Mouse (Mus musculus): ENCODE measurements around the gene Nos3.
A peak's percentile ranks its signal among the peaks of the same experiment; 100 is the strongest.
"Not testable (repeated sequence)": the region's sequence is repeated elsewhere in the genome, so short reads cannot be mapped to it uniquely, and the experiment has no call there.

Gene Nos3

DNA sequence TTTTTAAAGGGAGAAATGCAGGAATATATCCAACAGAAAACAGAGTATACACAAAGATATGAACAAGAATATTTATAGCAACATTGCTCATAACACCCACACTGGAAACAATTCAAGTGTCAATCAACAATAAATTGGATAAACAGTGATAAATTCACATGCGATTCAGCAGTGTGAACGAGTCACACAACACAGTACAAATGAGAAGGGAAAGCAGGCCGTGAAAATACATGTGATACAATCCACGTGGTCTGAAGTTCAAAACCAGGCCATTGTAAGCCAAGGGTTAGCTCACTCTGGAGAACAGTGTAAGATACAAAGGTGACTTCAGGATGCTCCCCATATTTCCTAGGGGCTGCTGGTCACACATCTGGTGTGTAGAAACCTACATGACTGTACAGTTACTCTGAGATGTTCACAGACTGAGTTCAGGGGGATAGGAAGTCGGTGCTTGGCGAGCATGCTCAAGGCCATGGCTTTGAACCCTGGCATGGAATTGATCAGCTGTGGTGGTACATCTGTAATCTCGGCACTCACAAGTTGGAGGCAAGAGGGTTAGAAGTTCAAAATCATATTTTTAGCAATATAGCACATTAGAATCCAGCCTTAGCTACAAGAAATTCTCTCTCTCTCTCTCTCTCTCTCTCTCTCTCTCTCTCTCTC is 10.2 kb downstream of the Nos3 start:
- DNase-seq (ENCODE audit: low spot score) = no peak

DNA sequence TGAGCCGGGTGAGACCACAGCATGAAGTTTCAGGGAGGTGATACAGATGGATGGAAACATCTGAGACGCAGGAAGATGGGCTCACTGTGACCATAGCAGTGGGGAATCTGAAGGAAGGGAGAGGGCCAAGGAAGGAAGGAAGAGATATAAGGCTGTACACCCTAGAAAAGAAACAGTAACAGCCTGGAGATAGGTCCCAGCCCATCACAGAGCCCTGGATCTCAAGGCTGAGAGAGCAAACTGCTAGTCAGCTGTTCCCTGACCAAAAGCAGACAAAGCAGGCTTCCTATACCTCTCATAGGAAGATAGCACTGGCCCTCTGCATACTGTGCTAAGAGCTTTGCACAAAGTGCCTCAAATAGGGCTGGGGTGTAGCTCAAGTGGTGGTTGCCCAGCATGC is 14.1 kb downstream of the Nos3 start:
- DNase-seq (ENCODE audit: low spot score) = no peak

DNA sequence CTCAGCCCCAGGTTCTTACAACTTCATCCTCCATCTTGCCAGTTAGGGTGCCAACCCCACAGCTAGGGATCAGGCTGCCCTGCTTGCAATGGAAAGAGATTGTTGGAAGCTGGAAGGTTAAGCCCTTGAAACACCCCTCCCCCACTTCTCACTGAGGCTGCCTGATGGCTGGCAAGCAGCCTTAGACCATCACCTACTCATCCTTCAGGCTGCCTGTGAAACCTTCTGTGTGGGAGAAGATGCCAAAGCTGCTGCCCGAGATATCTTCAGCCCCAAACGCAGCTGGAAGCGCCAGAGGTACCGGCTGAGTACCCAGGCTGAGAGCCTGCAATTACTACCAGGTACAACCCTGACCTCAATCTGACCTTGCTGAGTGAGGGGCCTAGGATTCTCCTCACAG is 14.9 kb downstream of the Nos3 start:
- DNase-seq (ENCODE audit: low spot score) = no peak

DNA sequence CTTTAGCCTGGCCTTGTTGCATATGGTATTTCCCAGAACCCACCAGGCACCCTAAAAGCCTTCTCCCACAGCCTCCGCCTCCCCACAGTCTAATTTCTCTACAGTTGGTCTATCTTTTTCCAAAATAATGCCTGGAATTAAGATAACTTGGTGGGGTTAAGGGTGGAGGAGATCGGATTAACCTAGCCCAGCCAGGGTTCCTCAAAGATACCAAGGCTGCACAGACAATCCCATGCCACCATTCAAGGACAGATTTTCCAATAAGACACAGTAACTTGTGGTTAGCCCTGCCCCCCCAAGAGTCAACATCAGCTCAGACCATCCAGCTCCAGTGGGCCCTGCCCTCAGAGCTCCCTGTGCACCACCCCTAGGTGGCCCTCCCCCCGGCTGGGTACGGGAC is 15.9 kb downstream of the Nos3 start:
- DNase-seq (ENCODE audit: low spot score) = no peak

DNA sequence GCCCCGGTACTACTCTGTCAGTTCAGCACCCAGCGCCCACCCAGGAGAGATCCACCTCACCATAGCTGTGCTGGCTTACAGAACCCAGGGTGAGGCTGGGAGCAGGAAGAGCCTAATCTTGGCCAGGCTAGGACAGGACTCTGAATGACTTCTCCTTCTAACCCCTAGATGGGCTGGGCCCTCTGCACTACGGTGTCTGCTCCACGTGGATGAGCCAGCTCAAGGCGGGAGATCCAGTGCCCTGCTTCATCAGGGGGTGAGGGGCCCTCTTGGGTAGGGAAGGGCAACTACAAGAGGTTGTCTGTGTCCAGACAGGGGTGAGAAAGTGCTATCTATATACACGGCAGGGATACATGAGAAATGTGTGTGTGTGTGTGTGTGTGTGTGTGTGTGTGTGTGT is 16.9 kb downstream of the Nos3 start:
- no peak for DNase-seq (ENCODE audit: low spot score)

DNA sequence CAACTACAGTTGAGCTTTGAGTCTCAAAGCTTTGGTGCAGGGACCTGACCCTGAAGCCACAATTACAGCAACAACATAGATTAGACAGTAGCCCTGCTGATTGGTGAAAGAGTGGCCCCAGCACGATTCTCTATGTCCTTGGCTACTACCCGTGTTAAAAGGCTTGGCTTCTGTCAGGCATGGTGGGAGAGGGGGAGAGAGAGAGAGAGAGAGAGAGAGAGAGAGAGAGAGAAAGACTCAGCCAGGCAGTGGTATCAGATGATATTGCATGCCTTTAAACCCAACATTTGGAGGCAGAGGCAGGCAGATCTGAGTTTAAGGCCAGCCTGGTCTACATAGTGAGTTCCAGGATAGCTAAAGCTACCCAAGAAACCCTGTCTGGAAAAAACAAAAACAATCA is 17.4 kb downstream of the Nos3 start:
- no peak for DNase-seq (ENCODE audit: low spot score)

DNA sequence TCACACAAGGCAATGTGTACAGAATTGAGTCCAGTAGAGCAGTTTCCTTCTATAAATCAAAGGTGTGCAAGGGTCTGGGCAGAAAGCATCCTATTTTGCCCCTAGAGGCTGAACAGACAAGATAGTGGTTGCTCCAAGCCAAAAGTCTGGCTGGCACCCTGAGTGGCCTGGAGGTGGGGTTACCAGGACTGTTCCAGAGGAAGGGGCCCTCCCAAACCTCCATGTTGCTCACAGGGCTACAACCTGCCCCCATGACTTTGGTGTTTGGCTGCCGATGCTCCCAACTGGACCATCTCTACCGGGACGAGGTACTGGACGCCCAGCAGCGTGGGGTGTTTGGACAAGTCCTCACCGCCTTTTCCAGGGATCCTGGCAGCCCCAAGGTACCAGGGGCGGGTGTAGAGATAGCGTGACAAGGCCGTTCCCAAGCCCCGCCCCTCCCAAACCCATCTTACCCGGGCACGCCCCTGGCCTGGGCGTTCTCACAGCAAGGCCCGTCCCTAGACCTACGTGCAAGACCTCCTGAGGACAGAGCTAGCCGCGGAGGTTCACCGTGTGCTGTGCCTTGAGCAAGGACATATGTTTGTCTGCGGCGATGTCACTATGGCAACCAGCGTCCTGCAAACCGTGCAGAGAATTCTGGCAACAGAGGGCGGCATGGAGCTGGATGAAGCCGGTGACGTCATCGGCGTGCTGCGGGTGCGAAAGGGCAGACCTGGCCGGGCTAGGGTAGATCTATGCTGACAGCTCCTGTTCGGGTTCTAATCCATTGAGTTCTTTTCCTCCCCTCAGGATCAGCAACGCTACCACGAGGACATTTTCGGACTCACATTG is 18.6 kb downstream of the Nos3 start:
- DNase-seq (ENCODE audit: low spot score) = peak; percentile 95

DNA sequence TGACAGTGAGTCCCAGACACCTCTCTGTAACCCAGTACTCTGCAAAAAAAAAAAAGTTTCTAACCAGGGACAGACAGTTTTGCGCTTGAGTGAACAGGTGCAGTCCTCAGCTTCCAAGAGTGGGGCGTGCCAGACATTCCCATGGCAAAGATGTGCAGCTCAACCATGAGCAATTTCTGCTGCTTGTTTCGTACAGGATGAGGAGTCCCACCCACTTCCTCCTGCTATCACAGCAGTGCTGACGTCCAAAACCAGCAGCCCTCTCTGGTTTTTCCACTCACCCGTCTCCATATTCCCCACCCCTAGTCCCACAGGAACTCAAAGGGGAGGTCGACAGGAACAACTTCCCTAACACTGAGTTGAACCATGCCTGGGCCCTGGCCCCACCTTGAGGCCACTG is 19.8 kb downstream of the Nos3 start:
- no peak for DNase-seq (ENCODE audit: low spot score)

DNA sequence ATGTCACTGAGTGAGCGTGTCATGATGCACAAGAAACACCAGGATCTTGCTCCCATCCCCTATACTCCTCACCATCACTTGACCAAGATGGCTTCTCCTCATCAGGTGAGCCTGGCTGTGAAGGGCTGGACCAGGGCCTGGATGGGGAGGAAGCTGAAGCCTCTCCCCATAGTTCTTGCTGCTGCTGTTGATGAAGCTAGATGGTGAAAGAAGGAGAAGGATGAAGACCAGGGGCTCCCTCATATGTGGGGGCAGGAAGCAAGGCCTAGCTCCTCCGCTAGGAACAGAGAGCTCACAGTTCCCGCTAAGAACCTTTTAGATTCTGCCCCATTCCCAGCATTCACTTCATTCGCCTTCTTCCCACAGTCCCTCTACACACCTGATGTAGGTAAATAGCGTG is 20.8 kb downstream of the Nos3 start:
- no peak for DNase-seq (ENCODE audit: low spot score)

DNA sequence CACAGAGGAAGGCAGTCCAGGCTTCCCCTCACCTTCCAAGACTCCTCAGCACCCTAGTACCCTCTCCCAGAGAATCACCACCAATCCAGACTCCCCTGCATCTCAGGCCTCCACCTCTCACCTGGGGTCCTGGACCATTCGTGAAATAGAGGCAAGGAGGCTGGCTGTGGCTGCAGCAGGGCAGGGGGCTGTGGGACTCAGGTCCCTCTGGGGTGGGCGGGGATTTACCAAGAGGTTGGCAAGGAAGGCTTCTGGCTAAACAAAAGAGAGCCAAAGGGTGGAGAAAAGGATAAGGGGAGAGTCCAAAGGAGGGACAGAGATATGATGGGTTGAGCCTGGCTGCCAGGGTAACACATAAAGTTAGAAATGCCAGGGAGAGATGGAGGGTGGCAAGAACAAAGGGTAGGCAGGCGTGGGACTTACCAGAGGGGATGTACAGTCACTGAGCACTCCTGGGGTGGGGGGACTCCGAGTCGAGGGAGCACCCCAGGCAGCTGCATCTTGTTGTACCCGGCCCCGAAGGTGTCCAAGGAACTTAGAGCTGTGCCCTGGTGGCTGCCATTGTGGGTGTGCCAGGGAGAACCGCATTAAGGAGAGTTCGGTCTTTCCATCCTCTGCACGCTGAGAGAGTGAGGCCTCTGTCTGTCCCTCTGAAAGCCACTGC is 21.4 kb downstream of the Nos3 start:
- DNase-seq (ENCODE audit: low spot score) = no peak

DNA sequence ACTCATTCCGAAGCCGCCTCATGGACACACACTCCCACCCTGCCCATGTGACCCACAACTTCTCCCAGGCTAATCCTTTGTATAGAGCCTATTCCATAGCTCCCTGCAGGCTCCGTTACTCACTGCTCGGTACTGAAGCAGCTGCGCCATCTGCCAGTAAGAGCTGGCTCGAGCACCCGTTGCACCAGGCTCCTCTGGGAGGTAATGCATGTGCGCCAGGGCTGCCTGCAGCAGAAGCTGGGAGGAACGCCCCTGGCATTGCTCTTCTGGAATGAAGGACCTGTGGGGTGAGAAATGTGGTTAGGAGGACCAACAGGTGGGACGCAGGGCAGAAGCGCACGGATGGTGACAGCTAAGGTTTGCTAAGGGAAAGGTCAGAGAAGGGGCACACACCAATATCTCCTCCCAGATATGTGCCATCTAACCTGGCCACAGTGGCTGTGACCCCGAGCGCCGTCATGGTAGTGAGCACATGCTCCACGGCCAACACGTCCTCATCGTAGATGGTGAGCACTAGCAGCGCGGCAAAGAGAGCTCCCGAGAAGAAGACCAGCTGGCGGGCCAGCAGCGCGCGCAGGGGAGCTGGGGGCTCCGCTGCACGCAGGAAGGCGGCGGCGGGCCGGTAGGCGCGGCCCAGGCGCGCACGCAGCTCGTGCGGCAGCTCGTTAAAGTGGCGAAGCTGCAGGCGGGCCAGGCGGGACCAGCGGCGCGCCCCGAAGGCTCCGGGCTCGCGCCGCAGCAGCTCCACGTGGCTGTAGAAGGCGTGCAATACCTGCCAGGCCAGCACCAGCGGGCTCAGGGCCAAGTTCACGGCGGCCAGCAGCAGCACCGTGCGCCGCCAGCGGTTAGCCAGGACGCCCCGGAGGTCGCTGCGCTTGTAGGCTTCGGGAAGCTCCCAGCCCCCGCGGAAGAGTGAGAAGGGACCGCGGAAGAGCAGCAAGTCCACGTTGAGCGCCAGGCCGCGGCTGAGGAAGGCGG is 22.9 kb downstream of the Nos3 start:
- DNase-seq (ENCODE audit: low spot score) = peak; percentile 78

DNA sequence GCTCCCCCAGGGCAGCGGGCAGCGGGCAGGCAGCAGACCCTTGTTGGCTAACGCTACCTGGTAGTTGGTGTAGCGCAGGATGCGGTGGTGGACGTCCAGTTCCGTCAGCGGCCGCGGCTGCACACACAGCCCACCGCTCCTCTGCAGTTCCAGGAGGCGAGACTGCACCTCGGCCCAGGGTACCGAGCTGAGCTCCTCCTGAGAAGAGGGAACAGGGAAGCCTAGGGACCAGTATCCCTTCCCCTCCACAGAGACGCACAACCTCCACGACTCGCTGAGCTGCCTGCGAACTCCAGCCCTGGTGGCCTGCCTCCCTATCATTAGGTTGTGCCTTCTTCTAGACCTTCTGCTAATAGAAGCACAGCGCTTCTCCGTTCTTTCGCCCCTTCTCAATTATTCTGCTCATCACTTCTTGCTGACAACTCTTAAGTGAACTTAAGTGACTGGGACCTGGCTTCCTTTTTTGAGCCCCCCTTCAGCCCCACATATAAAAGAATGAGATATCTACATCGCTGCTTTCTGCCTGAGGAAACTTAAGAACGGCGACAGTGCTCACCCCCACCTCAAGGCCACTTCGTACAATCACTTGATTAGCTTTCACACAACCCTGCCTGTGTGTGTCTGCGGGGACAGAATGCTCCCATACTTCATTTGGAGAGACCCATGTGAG is 23.8 kb downstream of the Nos3 start:
- DNase-seq (ENCODE audit: low spot score) = no peak

DNA sequence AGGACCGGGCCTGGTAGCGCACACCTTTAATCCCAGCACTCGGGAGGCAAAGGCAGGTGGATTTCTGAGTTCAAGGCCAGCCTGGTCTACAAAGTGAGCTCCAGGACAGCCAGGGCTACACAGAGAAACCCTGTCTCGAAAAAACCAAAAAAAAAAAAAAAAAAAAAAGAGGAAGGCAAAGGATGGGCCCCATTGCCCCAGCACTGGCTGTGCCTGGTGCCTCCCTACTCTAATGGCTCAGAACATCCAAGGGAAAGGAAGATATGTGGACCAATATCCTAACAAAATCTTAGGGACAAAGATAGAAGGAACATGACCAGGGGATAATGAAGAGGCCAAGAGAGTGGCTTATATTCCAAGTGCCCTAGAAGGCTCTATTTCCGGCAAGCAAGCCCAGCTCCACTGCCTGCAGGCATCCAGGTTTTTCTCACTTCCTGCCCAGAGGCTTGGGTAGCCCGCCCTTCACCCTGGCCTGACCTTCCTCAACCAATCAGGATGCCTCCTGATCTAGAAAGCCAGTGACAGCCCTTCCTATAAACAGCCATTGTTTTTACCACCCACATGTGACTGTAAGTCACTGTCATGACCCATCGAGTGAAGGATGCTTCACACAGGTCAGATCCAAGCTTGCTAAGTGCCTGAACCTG is 24.5 kb downstream of the Nos3 start:
- peak; percentile 61 for DNase-seq (ENCODE audit: low spot score)

DNA sequence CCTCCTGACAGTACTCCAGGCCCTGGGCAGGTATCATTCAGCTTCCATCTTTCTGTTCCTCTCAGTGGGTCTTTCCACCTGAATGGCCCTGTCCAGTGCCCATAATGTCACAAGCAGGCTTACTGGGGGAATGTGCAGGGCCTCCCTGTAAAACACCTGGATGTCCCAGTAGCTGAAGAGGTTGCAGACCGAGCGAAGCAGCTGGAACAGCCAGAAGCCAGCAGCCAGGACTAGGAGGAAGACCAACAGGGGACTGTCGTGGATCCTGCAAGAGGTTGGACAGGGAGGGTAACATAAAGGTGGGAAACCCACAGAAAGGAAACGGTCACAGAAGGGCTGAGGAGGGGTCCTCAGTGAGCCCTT is 25.0 kb downstream of the Nos3 start:
- DNase-seq (ENCODE audit: low spot score) = no peak

DNA sequence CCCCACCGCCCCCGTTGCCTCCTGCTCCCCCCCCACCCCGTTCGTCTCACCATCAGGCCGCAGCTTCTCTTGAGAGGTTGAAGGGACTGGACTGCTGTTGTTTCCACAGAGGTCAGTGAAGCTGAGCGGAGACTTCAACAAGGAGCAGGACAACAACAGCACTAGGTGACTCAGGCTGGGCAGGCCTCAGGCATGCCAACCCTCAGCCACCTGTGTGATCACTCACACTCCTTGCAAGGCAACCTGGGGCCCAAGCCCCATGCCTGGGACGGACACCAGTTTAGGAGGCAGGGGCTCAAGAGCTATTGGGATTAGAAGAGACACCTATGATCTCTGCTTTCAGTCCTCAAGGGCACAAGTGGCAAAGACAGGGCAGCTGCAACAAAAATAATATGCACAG is 27.3 kb downstream of the Nos3 start, which contains the start of gene Atg9b:
Gene Atg9b (minus strand): TSS at position 280 of the 400 bp plus-strand sequence.
- DNase-seq (ENCODE audit: low spot score) = no peak

DNA sequence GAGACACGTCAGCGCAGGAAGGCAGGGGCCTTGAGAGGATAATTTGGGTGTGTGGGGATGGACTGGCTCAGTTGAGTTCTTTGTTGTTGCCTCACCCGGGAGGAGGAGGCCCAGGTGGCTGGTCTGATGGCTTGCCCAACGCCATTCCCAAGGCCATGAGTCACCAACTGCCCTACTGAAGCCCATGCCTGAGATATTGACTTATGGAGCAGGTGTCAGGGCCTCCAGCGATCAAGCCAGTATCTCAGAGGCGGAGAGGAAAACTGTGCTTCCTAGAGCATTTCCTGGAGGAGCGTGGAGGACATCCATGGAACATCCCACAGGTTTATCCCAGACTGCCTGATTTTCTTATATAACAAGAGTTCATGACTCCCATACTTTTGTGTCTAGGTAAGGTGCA is 28.1 kb downstream of the Nos3 start:
- no peak for DNase-seq (ENCODE audit: low spot score)

DNA sequence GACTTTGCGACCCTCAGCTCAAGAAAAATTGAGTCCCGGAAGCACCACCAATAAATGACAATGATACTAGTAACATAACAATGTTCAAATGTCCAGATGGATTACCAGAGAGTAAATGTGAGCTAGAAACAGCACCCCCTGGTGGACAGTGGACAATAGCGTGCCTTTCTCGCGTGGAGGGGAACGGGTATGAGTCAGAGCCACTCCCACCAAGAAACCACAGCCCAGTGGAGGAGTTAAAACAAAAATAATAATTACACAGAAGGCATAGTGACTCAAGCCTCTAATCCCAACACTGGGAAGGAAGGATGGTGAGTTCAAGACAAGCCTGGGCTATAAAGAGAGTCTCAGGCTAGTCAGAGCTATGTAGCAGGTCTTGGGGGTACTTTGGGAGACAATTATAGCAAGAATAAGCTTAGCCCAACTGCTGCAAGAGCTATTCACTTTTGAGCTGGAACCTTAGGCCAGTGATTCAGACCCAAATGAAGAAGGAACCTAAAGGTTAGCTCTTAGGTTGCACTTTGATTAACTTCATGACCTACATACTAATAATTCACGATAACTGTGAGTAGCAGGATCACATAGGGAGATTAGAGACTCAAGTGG is 28.9 kb downstream of the Nos3 start, which contains the start of gene Abcb8:
Gene Abcb8 (plus strand): TSS at position 272 of the 606 bp plus-strand sequence.
- DNase-seq (ENCODE audit: low spot score) = peak; percentile 93

DNA sequence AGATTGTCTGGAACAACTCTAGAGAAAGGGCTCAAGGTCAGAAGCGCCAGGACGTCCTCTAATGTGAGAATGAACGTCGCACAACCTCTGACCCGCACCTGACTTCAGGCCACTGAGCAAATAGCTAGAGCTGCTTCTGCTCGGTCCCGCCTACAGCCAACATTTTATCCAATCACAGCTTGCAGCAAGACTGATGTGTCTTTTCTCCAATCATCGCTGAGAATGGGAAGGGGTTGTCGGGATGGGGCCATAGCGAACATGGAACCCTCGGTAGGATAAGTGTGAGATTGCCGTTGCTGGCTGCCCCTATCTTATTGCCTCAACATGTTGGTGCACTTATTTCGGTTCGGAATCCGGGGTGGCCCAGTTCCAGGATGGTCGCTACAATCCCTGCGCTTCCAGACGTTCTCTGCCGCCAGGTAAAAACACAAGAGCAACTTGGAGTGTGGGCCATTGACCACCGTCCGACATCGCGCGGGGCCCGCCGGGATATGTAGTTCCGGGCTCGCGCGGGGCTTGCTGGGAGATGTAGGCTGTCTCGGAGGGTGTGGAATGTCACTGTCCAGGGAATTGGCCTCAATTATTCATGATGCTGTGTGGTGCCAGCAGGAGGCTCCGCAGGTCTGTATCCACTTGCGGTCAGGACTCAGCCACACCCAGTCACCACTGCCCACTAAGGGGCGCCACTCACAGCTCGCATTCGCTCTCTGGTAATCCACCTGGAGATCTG is 29.7 kb downstream of the Nos3 start:
- DNase-seq (ENCODE audit: low spot score) = peak; percentile 97

DNA sequence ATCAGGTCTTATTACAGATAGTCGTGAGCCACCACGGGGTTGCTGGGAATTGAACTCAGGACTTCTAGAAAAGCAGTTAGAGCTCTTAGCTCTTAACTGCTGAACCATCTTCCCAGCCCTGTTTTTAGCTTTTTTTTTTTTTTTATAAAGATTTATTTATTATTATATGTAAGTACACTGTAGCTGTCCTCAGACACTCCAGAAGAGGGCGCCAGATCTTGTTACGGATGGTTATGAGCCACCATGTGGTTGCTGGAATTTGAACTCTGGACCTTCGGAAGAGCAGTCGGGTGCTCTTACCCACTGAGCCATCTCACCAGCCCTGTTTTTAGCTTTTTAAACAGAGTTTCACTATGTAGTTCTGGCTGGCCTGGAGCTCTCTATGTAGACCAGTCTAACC is 31.6 kb downstream of the Nos3 start:
- DNase-seq (ENCODE audit: low spot score) = not testable (repeated sequence)

DNA sequence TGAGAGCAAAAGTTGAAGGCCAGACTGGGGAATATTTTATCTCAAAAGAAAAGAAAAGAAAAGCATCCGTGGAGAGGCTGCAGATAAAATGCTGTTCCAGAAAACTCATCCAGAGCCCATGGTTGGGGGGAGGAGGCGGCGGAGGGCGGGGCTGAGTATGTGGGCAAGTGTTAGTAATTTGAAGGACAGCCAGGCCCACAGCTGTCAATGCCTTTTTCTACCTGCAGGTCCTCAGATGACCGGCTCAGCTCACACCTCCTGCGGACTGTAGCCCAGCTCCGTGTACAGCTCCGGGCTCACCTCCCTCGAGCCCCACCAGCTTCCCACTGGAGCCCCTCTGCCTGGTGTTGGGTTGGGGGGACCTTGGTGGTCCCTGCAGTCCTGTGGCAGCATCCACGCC is 35.1 kb downstream of the Nos3 start:
- DNase-seq (ENCODE audit: low spot score) = no peak
